Mouse (Mus musculus) stomach, postnatal 0 days (tissue): ENCODE measurements around the gene Ttc16. TPM values are rescaled to one million over a fixed set of nuclear protein-coding genes. Genes with fewer than 3 reads are reported as not detected.
A peak's percentile ranks its signal among the peaks of the same experiment; 100 is the strongest.

Experiments
- ATAC-seq: fragments of 200-750 bp; cut with Nextera tagmentation; 2 replicates; pipeline ENCODE4 v1.8.0; 2017; ENCODE audit not compliant: low FRiP score, low TSS enrichment
- DNase-seq: peaks from one replicate; pipeline ENCODE4 v3.0.0-alpha.2; 2016; ENCODE audit warnings: low spot score
- H3K27ac ChIP-seq: fragments of 300-500 bp; sonication (generic); replicated peaks from 2 replicates; pipeline ENCODE4 v1.5.1; 2014; ENCODE audit warnings: mild to moderate bottlenecking, control low read depth
- H3K27me3 ChIP-seq: fragments of 300-500 bp; sonication (generic); 2 replicates; pipeline ENCODE4 v1.6.1; 2014; ENCODE audit warnings: low read length; ENCODE audit not compliant: control insufficient read depth, insufficient read depth
- H3K36me3 ChIP-seq: fragments of 300-500 bp; sonication (generic); 2 replicates; pipeline ENCODE4 v1.6.1; 2014; ENCODE audit warnings: low read length, mixed read lengths; ENCODE audit not compliant: control insufficient read depth, insufficient read depth
- H3K4me1 ChIP-seq: fragments of 300-500 bp; sonication (generic); replicated peaks from 2 replicates; pipeline ENCODE4 v1.6.1; 2014; ENCODE audit warnings: antibody characterized with exemption; ENCODE audit not compliant: control insufficient read depth, insufficient read depth
- H3K4me2 ChIP-seq: fragments of 300-500 bp; sonication (generic); replicated peaks from 2 replicates; pipeline ENCODE4 v1.6.1; 2014; ENCODE audit warnings: low read depth, mild to moderate bottlenecking, control low read depth, moderate library complexity
- H3K4me3 ChIP-seq: fragments of 300-500 bp; sonication (generic); 2 replicates; pipeline ENCODE4 v1.5.1; 2014; ENCODE audit warnings: low read depth, low read length, control low read depth
- H3K9ac ChIP-seq: fragments of 300-500 bp; sonication (generic); 2 replicates; pipeline ENCODE4 v1.6.1; 2014; ENCODE audit warnings: mild to moderate bottlenecking, low read length, control low read depth, mixed read lengths
- H3K9me3 ChIP-seq: fragments of 300-500 bp; sonication (generic); 2 replicates; pipeline ENCODE4 v1.6.1; 2016; ENCODE audit warnings: low read length; ENCODE audit not compliant: control insufficient read depth
- CTCF ChIP-seq: IDR thresholded peaks from 2 replicates; pipeline ENCODE4 v1.5.1; 2016; ENCODE audit warnings: antibody characterized with exemption, low read depth, mild to moderate bottlenecking, moderate library complexity
- EP300 ChIP-seq: optimal IDR thresholded peaks from 2 replicates; pipeline ENCODE3; 2016; ENCODE audit warnings: antibody characterized with exemption
- WGBS: fragments of 180-500 bp; shearing (Covaris S2); extraction: QIAGEN DNeasy Blood & Tissue Kit; methylation state at CpG from one replicate; pipeline ENCODE4 v1.1.7; 2014; 5-methylcytosine and 5-hydroxymethylcytosine counted together
- polyA plus RNA-seq: library from polyadenylated mRNA; unstranded; fragments of >200 nt; fragmentation: Nextera tagmentation; extraction: Ambion mirVana; gene quantifications from 2 replicates; pipeline ENCODE4 v1.2.1, GENCODE M21; 2015

Ttc16 gene
- polyA plus RNA-seq, 1 experiment from 2014 or later: 0.06 TPM

DNA sequence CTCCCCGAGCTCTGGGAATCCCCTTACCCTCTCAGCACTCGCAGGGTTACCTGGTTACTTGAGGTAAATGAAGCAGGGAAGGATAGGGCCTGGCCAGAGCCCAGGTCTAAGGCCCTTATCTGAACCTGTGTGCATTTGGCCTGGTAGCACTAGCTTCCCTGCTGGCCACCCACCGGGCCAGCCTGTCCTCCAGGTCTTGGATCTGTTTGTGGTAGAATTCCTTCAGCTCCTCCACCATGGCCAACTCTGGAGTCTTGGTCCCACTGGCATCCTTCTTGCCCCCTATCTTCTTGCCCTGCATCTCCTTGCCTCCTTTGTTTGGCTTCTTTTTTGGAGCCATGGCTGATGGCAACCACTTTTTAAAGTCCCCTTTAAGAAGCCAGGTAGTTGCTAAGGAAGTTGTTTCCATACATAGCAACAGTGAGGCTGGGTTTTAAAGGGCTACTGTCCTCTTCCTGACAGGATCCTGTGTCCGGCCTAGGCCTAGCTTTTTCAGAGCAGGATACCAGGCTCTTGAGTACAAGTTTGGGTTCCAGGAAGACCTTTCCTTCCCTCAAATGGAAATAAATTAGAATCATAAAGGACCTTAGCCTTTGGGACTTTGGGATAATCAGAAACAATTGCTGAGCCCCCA, 8.7 kb upstream of the Ttc16 start, which contains the start of gene Cfap157:
Gene Cfap157 (minus strand): TSS at position 381 of the 634 bp plus-strand sequence.
- Histone ChIP-seq H3K27ac (no peak within 1 kb of the TSS), H3K9ac (no peak within 1 kb of the TSS), H3K4me2 (0 out of 2 replicates have a peak within 1 kb of the TSS, but pooled peaks have one; percentile 5), H3K36me3 (no peaks in the 10 kb centered on the region), H3K9me3 (no peaks in the 10 kb centered on the region), H3K27me3 (no peaks in the 10 kb centered on the region), H3K4me3 (no peak within 1 kb of the TSS), H3K4me1 (no peaks in the 10 kb centered on the region)
- DNase-seq (no peak), ATAC-seq (peak; percentile 51; the same call in 1 of the 2 replicates)
- WGBS: 57% methylated on average over 4 of the region's 4 CpGs
- TF ChIP-seq CTCF: no peak
- TF ChIP-seq EP300: no peak

DNA sequence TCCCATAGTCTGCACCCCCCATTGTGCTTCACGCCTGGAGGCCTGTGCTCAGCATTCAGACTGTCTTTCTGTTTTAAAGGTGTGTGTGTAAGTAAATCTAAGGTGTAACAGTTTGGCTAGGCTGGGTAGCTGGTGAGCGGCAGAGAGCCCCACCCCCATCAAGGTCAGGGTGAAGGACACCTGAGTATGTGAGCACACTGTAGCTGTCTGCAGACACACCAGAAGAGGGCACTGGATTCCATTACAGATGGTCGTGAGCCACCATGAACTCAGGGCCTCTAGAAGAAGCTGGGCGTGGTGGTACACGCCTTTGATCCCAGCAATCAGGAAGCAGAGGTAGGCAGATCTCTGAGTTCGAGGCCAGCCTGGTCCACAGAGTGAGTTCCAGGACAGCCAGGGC, 6.3 kb upstream of the Ttc16 start:
- H3K9me3 ChIP-seq: no peaks in the 10 kb centered on the region
- H3K4me3 ChIP-seq: no peak overlapping the region
- DNase-seq: no peak
- no peak overlapping the region for H3K4me2 ChIP-seq
- no peaks in the 10 kb centered on the region for H3K27me3 ChIP-seq
- 71% methylated on average over 6 of the region's 6 CpGs for WGBS
- no peaks in the 10 kb centered on the region for H3K36me3 ChIP-seq
- TF ChIP-seq EP300: no peak
- TF ChIP-seq CTCF: peak; percentile 14; the same call in 1 of the 2 replicates
- no peaks in the 10 kb centered on the region for H3K4me1 ChIP-seq
- no peak overlapping the region for H3K9ac ChIP-seq
- H3K27ac ChIP-seq: no peak overlapping the region
- ATAC-seq: no peak

DNA sequence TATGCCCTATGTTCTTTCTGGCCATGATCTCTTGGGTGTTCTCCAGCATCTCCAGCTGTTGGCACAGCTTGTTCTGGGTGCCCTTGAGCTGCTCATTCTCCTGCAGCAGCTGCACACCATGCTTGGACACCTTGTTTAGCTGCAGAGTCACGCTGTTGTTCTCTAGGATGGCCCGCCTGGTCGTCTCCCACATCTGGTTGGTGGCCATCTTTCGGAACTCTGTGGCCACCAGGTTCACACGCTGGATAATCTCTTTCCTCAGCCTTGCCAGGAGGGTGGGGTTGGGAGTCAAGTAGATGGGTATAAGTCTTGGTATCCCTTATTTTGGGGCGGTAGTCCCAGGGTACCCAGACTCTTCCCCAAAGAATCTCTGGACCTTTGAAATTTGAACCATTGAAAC, 4.3 kb upstream of the Ttc16 start:
- Histone ChIP-seq H3K36me3 (no peaks in the 10 kb centered on the region), H3K4me3 (no peak overlapping the region), H3K9ac (no peak overlapping the region), H3K4me2 (no peak overlapping the region), H3K27ac (no peak overlapping the region), H3K9me3 (no peaks in the 10 kb centered on the region), H3K4me1 (0 out of 2 replicates have a peak, but pooled peaks cover 4% of the 10 kb centered on the region), H3K27me3 (no peaks in the 10 kb centered on the region)
- DNase-seq (no peak), ATAC-seq (no peak)
- 89% methylated on average over 6 of the region's 6 CpGs for WGBS
- TF ChIP-seq CTCF (no peak), EP300 (no peak)

DNA sequence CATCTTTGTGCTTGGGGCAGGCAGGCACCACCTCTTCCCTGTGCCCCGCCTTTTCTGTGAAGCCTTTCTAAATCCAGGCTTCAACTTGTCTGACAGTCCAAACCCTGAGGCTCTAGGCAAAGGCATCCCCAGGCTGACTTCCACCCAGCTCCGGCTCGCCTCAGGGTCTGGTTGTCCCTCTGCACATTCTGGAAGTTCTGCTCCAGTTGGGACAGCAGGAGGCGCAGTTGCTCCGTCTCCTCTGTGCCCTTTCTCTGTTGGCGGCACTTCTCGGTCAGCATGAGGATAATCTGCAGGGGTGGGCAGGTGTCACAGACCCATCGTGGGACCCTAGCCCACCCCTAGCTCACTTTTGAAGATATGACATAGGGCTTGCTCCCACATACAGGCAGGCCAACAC, 3.7 kb upstream of the Ttc16 start:
- no peaks in the 10 kb centered on the region for H3K27me3 ChIP-seq
- no peak for ATAC-seq
- peak; percentile 81 for DNase-seq
- no peak overlapping the region for H3K4me3 ChIP-seq
- H3K9me3 ChIP-seq: no peaks in the 10 kb centered on the region
- TF ChIP-seq EP300 (no peak), CTCF (peak; percentile 94)
- no peak overlapping the region for H3K27ac ChIP-seq
- no peak overlapping the region; the same call in 1 of the 2 replicates for H3K9ac ChIP-seq
- 0 out of 2 replicates have a peak, but pooled peaks cover 4% of the 10 kb centered on the region for H3K4me1 ChIP-seq
- no peaks in the 10 kb centered on the region for H3K36me3 ChIP-seq
- H3K4me2 ChIP-seq: no peak overlapping the region
- 13% methylated on average over 8 of the region's 8 CpGs for WGBS

DNA sequence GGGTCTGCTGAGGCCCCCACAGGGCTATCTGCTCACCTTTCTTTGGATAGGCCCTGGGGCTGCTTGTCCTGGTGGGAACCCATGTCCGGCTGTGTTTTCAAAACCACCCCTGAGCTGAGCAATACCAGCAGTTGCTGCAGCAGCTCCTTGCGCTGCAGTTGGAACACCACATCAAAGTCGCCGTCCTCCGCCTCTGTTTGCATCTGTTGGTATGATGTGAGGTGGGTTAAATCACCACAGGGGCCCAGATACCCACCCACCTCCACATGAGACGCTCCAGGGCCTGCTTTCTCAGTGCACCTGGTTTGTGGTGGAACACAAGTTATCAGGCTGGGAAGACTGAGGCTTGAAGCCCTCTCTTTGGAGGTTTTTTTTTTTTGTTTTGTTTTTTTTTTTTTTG, 2.6 kb upstream of the Ttc16 start:
- H3K27ac ChIP-seq: no peak overlapping the region
- H3K9ac ChIP-seq: no peak overlapping the region
- DNase-seq: no peak
- no peaks in the 10 kb centered on the region for H3K27me3 ChIP-seq
- H3K4me1 ChIP-seq: 0 out of 2 replicates have a peak, but pooled peaks cover 4% of the 10 kb centered on the region
- no peaks in the 10 kb centered on the region for H3K9me3 ChIP-seq
- H3K4me3 ChIP-seq: no peak overlapping the region
- H3K36me3 ChIP-seq: no peaks in the 10 kb centered on the region
- ATAC-seq: no peak
- WGBS: 91% methylated on average over 6 of the region's 6 CpGs
- TF ChIP-seq EP300 (no peak), CTCF (no peak)
- no peak overlapping the region for H3K4me2 ChIP-seq

DNA sequence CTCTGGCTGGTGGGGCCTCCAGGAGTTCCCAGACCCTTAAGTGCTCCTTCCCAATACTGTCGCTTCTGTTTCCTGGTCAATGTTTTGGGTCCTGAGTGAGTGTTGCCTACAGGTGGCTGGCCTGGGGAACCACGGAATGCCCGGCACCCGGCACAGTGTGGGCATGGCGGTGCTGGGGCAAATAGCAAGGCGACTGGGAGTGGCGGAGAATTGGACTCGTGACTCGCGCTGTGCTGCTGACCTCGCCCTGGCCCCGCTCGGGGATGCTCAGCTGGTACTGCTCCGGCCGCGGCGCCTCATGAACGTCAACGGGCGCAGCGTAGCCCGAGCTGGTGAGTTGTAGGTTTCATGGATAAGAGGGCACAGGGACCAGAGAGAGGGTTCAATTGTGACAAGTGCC, 759 bp upstream of the Ttc16 start:
- H3K4me1 ChIP-seq: 0 out of 2 replicates have a peak, but pooled peaks cover 4% of the 10 kb centered on the region
- no peaks in the 10 kb centered on the region for H3K36me3 ChIP-seq
- 28% methylated on average over 22 of the region's 22 CpGs for WGBS
- peak; percentile 48 for DNase-seq
- no peaks in the 10 kb centered on the region for H3K9me3 ChIP-seq
- H3K4me3 ChIP-seq: peak overlapping the region; percentile 47
- TF ChIP-seq EP300 (no peak), CTCF (no peak)
- no peak for ATAC-seq
- peak overlapping the region; percentile 56 for H3K9ac ChIP-seq
- H3K4me2 ChIP-seq: peak overlapping the region; percentile 70
- H3K27me3 ChIP-seq: no peaks in the 10 kb centered on the region
- H3K27ac ChIP-seq: no peak overlapping the region
